ENCODE assay signal across 12 mouse cellular contexts in genomic region chr15:84664542-84665460, GRCm38 (mm10). TPM values are rescaled to one million over a fixed set of nuclear protein-coding genes. Genes with fewer than 3 reads are reported as not detected.
DNase-seq lines count a peak whose midpoint lies in the region; ATAC-seq lines count a peak whose summit lies in the region.
"Had no signal": no experiment of that assay in that cellular context is flagged by ENCODE, and none has a peak within 500 bp of the region (broad histone marks: within the 10 kb centered on the region; RNA-seq: fewer than 3 reads in every experiment).

No protein-coding gene starts in this region.

- peak overlapping the region; percentile 83 for H3K4me2 ChIP-seq in forebrain, embryonic 13.5 days
- no peak overlapping the region for H3K4me2 ChIP-seq in forebrain, embryonic 11.5 days (ENCODE audit: low read depth, low read length, severe bottlenecking)
- peak overlapping the region; percentile 73 for H3K4me2 ChIP-seq in hindbrain, embryonic 15.5 days

- H3K36me3 ChIP-seq in forebrain, embryonic 13.5 days (ENCODE audit: poor library complexity, severe bottlenecking) = no peaks in the 10 kb centered on the region
- H3K36me3 ChIP-seq in forebrain, embryonic 11.5 days (ENCODE audit: control insufficient read depth, insufficient read depth, low read length) = no peaks in the 10 kb centered on the region
- H3K36me3 ChIP-seq in hindbrain, embryonic 15.5 days = no peaks in the 10 kb centered on the region

- no peak for DNase-seq in forebrain, embryonic 11.5 days (ENCODE audit: low spot score)
- peak; percentile 61 to 70 for DNase-seq in right cerebral cortex, postnatal 10 days (ENCODE audit: low spot score in 2 of 2)
- DNase-seq in right cerebral cortex, postnatal 4 days = no peak
- peak; percentile 49 for DNase-seq in testis, postnatal 10 days (ENCODE audit: low spot score)
- no peak for DNase-seq in adrenal gland, postnatal 4 days (ENCODE audit: low spot score in 2 of 2)
- DNase-seq: heart, postnatal 36 days; lung, adult 18-20 months; right cerebral cortex, postnatal 14 days had no signal

- peaks cover 45% of the 10 kb centered on the region for H3K4me1 ChIP-seq in forebrain, embryonic 13.5 days
- peaks cover 12% of the 10 kb centered on the region; the same call in 1 of the 2 replicates for H3K4me1 ChIP-seq in forebrain, embryonic 11.5 days (replicated peaks; ENCODE audit: control insufficient read depth, insufficient read depth, low read length)
- H3K4me1 ChIP-seq in hindbrain, embryonic 15.5 days (replicated peaks) = peaks cover 50% of the 10 kb centered on the region

- H3K27me3 ChIP-seq in forebrain, embryonic 13.5 days = peaks cover 18% of the 10 kb centered on the region
- peaks cover 12% of the 10 kb centered on the region for H3K27me3 ChIP-seq in forebrain, embryonic 11.5 days (ENCODE audit: control insufficient read depth, insufficient read depth, low read length)
- H3K27me3 ChIP-seq in hindbrain, embryonic 15.5 days = no peaks in the 10 kb centered on the region

- H3K27ac ChIP-seq in forebrain, embryonic 13.5 days = no peak overlapping the region
- H3K27ac ChIP-seq in forebrain, embryonic 11.5 days (ENCODE audit: low read depth, low read length) = no peak overlapping the region
- H3K27ac ChIP-seq in hindbrain, embryonic 15.5 days (replicated peaks) = peak overlapping the region; percentile 74
- H3K27ac ChIP-seq: kidney, postnatal 0 days had no signal

- 17% methylated on average over 16 of the region's 16 CpGs for WGBS in forebrain, embryonic 13.5 days
- 19% methylated on average over 16 of the region's 16 CpGs for WGBS in forebrain, embryonic 11.5 days
- WGBS in hindbrain, embryonic 15.5 days = 15% methylated on average over 16 of the region's 16 CpGs

- H3K9me3 ChIP-seq in forebrain, embryonic 13.5 days (replicated peaks) = no peaks in the 10 kb centered on the region
- no peaks in the 10 kb centered on the region for H3K9me3 ChIP-seq in forebrain, embryonic 11.5 days (ENCODE audit: control insufficient read depth, low read length)
- H3K9me3 ChIP-seq in hindbrain, embryonic 15.5 days = no peaks in the 10 kb centered on the region

- ATAC-seq in forebrain, embryonic 13.5 days = no peak
- no peak for ATAC-seq in forebrain, embryonic 11.5 days (replicated peaks; ENCODE audit: low FRiP score)
- peak; percentile 10 for ATAC-seq in hindbrain, embryonic 15.5 days (ENCODE audit: low FRiP score, low read depth)
- ATAC-seq in megakaryocyte progenitor cell, adult 5-6 weeks (replicated peaks; ENCODE audit: poor library complexity) = no peak

- H3K9ac ChIP-seq in forebrain, embryonic 13.5 days = no peak overlapping the region; the same call in 1 of the 2 replicates
- H3K9ac ChIP-seq in forebrain, embryonic 11.5 days (ENCODE audit: low read length) = no peak overlapping the region
- peak overlapping the region; percentile 25 for H3K9ac ChIP-seq in hindbrain, embryonic 15.5 days

- no peak overlapping the region for H3K4me3 ChIP-seq in forebrain, embryonic 13.5 days
- no peak overlapping the region for H3K4me3 ChIP-seq in forebrain, embryonic 11.5 days (ENCODE audit: low read depth, low read length)
- peak overlapping the region; percentile 66 for H3K4me3 ChIP-seq in hindbrain, embryonic 15.5 days

RNA-seq across cellular contexts. Expression of gene Prr5, which starts 4.6 kb away (rescaled TPM):
- polyA plus RNA-seq in forebrain, embryonic 13.5 days (2015; fragmentation: Nextera tagmentation; extraction: Ambion mirVana) = 7.0 and 8.0 TPM in 2 replicates
- polyA plus RNA-seq in forebrain, embryonic 11.5 days (2014; fragmentation: Nextera tagmentation; extraction: Ambion mirVana) = 10.0 and 12.3 TPM in 2 replicates
- polyA plus RNA-seq in hindbrain, embryonic 15.5 days (2015; fragmentation: Nextera tagmentation; extraction: Ambion mirVana) = 27.1 and 31.3 TPM in 2 replicates
- total RNA-seq in megakaryocyte progenitor cell, adult 5-6 weeks (2015) = 10.0 and 11.1 TPM in 2 replicates
- total RNA-seq in megakaryocyte progenitor cell, adult 5-6 weeks (2017) = 3.7 and 7.6 TPM in 2 replicates
- 10 to 100 TPM; 15.3 to 17.6 TPM for total RNA-seq in adrenal gland, postnatal 4 days (2021)

RNA-seq across cellular contexts. Expression of gene Arhgap8, which starts 55.1 kb away (rescaled TPM):
- polyA plus RNA-seq in forebrain, embryonic 13.5 days (2015; fragmentation: Nextera tagmentation; extraction: Ambion mirVana) = 0.11 and 0.34 TPM in 2 replicates
- polyA plus RNA-seq in forebrain, embryonic 11.5 days (2014; fragmentation: Nextera tagmentation; extraction: Ambion mirVana) = 1.1 and 1.7 TPM in 2 replicates
- 0.75 and 0.92 TPM in 2 replicates for polyA plus RNA-seq in hindbrain, embryonic 15.5 days (2015; fragmentation: Nextera tagmentation; extraction: Ambion mirVana)
- total RNA-seq in megakaryocyte progenitor cell, adult 5-6 weeks (2015) = not detected in 2 replicates
- total RNA-seq in megakaryocyte progenitor cell, adult 5-6 weeks (2017) = not detected in 2 replicates
- total RNA-seq in adrenal gland, postnatal 4 days (2021) = 1 to 10 TPM; 2.1 to 2.3 TPM

Comparison
In these comparisons a context has a peak if more than half of its experiments do, and no peak if none do; other contexts are left out.
1. DNase-seq: peak in right cerebral cortex, postnatal 10 days (2 of 2) and testis, postnatal 10 days (single experiment); none in forebrain, embryonic 11.5 days (single experiment), right cerebral cortex, postnatal 4 days (single experiment) and adrenal gland, postnatal 4 days (0 of 2).